Mouse (Mus musculus): ENCODE results near the gene Olfr1370.
A peak's percentile ranks its signal among the peaks of the same experiment; 100 is the strongest.
"Not testable (repeated sequence)": the region's sequence is repeated elsewhere in the genome, so short reads cannot be mapped to it uniquely, and the experiment has no call there.

Gene Olfr1370

DNA sequence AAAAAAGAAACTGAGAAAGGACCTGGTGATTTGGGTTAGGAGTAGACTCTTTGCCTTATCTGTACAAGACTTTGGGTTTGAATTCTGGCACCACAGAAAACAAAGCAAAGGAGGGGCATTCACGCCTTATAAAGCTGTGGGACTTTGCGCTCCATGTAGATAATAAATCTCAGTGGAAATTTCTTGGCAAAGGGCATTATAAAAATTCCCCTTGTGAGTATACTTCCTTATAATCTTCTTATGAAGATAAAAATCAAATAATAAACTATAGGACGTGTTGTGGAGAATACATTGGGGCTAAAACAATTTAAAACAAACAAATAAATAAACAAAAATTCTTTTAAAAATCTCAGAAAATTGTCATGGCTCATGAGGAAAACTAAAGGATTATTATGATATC, at the start of gene Olfr1370:
Gene Olfr1370 (minus strand): TSS at position 101 of the 400 bp plus-strand sequence.
- DNase-seq = no peak

GRCm38 (mm10) chr13:21114121-21114520, 39.4 kb upstream of the Olfr1370 start:
- DNase-seq = no peak

DNA sequence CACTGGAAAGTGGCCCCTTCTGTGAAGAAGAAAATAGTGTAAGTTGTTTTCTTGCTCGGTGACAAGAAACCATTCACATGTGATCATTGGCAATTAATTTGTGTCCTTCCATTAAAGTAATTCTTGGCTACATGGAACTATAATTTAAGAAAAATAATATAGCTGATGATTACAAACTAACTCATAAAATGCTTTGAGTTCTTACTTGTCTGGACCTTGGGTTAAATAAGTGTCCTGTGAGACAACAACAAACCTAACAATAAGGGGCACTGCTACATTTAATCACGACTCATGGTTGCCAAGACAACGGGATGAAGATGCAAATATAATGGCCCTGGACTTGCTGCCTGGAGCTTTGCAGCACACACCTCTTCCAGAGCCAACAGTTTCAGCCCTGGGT, 36.4 kb upstream of the Olfr1370 start, which contains the start of gene Olfr1369-ps1:
Gene Olfr1369-ps1 (plus strand): TSS at position 301 of the 400 bp plus-strand sequence.
- not testable (repeated sequence) for DNase-seq

DNA sequence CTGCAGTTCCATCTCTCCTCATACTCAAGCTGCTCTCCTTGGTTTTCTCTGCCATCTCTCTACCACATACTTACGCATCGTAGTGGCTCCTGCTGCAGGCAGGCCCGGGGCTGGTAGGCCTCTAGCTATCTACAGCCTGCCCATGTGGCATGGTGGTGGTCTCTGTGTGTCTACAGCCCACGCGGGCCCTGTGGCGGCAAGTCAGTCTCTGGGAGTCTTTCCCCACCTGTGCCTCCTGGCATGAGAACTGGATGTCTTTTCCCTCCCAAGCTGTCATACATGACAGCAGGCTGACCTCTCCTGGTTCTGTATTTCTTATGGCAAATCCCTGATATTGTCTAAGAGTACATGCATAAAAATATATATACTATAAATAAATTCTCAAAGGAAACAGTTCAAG, 35.7 kb upstream of the Olfr1370 start:
- DNase-seq = no peak

- no peak for DNase-seq
These were observed 35.0 kb upstream of the Olfr1370 start for GRCm38 (mm10) chr13:21109759-21110158.

GRCm38 (mm10) chr13:21082686-21083085, 7.9 kb upstream of the Olfr1370 start:
- peak in 1 of 2 experiments; percentile 2 for DNase-seq

DNA sequence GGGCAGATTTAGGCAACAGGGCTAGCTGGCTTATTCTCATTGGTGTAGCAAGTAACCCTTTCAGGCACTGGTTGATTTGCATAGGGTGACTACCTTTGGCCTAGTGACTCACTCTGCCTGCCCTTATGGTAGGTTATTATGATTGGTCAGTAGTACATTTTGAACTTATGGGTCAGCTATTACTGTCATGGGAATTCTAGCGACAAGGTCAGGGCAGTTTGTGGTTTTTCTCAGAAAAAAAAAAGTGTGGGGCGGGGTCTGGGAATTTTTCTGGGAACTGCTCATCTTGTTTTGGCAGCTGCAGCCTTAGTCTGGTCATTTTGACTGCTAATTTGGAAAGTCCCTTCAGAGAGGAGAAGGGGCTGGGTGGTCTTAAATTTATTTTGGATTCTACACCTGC, 8.7 kb downstream of the Olfr1370 start:
- no peak for DNase-seq

- DNase-seq = no peak
These were observed 24.6 kb downstream of the Olfr1370 start for GRCm38 (mm10) chr13:21050118-21050517.

- no peak for DNase-seq
These were observed 34.1 kb downstream of the Olfr1370 start for GRCm38 (mm10) chr13:21040589-21041199.

- no peak for DNase-seq
These were observed 38.8 kb downstream of the Olfr1370 start for GRCm38 (mm10) chr13:21035981-21036380.

DNA sequence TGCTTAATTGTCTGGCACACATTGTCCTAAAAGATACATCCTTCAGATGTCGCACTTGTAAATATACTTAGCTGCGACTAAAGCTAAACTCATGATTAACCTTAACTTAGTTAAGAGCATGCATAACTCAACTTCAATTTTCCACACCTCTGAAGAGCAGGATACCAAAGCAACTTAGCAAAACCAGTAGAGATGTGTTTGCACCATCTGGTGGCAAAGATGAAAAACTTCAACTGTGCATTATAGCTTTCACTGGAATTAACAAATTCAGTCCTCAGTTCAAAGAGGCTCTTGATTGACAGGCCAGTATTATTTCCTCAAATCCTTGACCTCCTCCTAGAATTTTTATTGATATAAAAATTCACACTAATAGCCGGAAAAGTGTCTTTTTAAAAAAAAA, 39.7 kb downstream of the Olfr1370 start:
- DNase-seq = no peak

DNA sequence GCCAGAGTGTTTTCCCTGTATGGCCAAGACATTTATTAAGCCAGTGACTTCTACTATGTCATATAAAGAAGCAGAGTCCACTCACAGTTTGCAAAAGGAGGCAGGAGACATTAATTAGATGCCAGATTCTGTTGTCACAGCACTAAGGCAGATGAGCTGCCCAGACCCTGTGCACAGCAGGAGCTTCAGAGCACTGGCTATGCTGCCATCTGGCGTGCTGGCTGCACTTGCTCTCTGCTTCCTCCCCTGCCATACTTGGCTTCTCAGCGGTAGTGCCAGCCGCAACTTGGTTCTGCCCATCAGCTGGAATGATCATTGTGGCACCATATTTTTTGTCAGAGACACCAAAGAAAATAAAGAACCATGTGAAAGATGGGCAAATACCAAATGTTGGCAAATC, 41.6 kb downstream of the Olfr1370 start:
- DNase-seq = no peak

DNA sequence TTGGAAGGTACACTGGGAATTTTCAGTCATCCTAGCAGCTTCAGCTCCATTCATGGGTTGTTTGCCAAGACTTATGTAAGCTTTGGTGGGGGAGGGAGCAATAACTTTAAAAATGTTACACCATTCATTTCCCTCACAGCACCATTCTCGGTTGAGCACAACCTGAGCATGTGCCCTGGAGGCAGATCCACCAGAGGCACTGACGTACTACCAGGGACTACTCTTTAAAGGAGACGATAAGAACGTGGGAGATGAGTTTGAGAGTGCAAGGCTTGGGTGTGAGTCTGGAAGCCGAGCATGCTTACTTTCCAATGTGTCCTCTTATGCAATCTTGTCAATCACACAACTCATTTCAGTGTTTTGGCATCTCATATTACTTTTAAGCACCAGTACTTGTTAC, 49.9 kb downstream of the Olfr1370 start:
- DNase-seq = no peak
